ENCODE assay signal across 8 mouse cellular contexts in the genomic region with DNA sequence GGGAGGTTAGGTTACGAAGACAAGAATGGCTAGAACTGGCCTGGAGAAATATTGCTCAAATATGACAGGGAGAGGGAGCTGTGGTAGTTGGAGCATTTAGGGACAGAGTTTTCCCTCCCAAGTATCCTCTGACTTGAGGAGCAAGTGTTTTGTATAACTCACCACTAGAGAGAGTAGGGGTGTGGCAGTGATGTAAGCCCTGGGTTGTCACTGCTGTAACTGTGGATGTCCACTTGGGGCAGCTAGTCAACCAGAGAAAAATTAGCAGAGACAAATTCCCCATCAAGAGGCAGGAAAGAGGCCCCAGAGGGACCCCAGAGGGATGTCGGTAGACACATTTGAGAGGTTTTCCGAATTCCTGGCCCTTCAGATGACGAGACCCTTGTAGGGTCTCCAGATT. TPM values are rescaled to one million over a fixed set of nuclear protein-coding genes. Genes with fewer than 3 reads are reported as not detected.
DNase-seq lines count a peak whose midpoint lies in the region; ATAC-seq and TF ChIP-seq lines count a peak whose summit lies in the region.
"Had no signal": no experiment of that assay in that cellular context is flagged by ENCODE, and none has a peak within 500 bp of the region (broad histone marks: within the 10 kb centered on the region; RNA-seq: fewer than 3 reads in every experiment).

No protein-coding gene starts in this region.

- in situ Hi-C loops in ES-E14 (cut with MboI; ENCODE audit: low sequenced_read_pairs in 2 of 2, unreplicated experiment in 2 of 2): no loop called here

- no peak overlapping the region for H3K9ac ChIP-seq in ES-E14 (ENCODE audit: insufficient read depth, low read depth, low read length, poor library complexity, severe bottlenecking)
- no peak overlapping the region for H3K9ac ChIP-seq in hindbrain, postnatal 0 days (replicated peaks; ENCODE audit: low read length)
- H3K9ac ChIP-seq: hindbrain, embryonic 15.5 days had no signal

- peaks cover 0 to 5% of the 10 kb centered on the region in 2 experiments; a peak in 2 of 4 replicates for H3K4me1 ChIP-seq in ES-E14 (ENCODE audit: control insufficient read depth in 2 of 2, insufficient read depth in 2 of 2, low read length in 2 of 2, poor library complexity in 1 of 2)
- H3K4me1 ChIP-seq in bone marrow macrophage, adult 2 months (ENCODE audit: control insufficient read depth, insufficient read depth, low read length): peaks cover 6% of the 10 kb centered on the region
- no peaks in the 10 kb centered on the region for H3K4me1 ChIP-seq in hindbrain, postnatal 0 days (ENCODE audit: insufficient read depth, low read length)
- H3K4me1 ChIP-seq in lung, adult 2 months (ENCODE audit: control insufficient read depth, insufficient read depth, low read length): no peaks in the 10 kb centered on the region; the same call in 1 of the 2 replicates
- H3K4me1 ChIP-seq: hindbrain, embryonic 15.5 days had no signal

- H3K36me3 ChIP-seq in ES-E14 (ENCODE audit: control insufficient read depth, insufficient read depth, low read length, poor library complexity, severe bottlenecking): no peaks in the 10 kb centered on the region
- H3K36me3 ChIP-seq in hindbrain, postnatal 0 days (ENCODE audit: insufficient read depth, low read length): no peaks in the 10 kb centered on the region
- H3K36me3 ChIP-seq: hindbrain, embryonic 15.5 days had no signal

- 0 out of 2 replicates have a peak, but pooled peaks have one; percentile 69 for ATAC-seq in hindbrain, postnatal 0 days

- WGBS in hindbrain, postnatal 0 days: 66% methylated on average over 4 of the region's 4 CpGs
- WGBS in lung, adult 2 months: 55% methylated on average over 4 of the region's 4 CpGs

- DNase-seq in layer of hippocampus, adult 2 months (ENCODE audit: low spot score in 2 of 2): peak; percentile 53 to 71
- DNase-seq in layer of hippocampus, postnatal 36 days: no peak
- DNase-seq in ES-E14 (ENCODE audit: low read depth, low spot score): peak; percentile 67
- DNase-seq in hindbrain, postnatal 0 days (ENCODE audit: low spot score): peak; percentile 80
- no peak for DNase-seq in lung, adult 2 months
- no peak for DNase-seq in neural tube, embryonic 10.5 days (ENCODE audit: extremely low spot score, low spot score)

- peak overlapping the region; percentile 24; the same call in 1 of the 2 replicates for H3K27ac ChIP-seq in layer of hippocampus, adult 2 months
- H3K27ac ChIP-seq in ES-E14 (ENCODE audit: insufficient read depth, low read depth, low read length, poor library complexity, severe bottlenecking): no peak overlapping the region
- H3K27ac ChIP-seq in bone marrow macrophage, adult 2 months (ENCODE audit: insufficient read depth, low read depth, low read length): no peak overlapping the region
- no peak overlapping the region for H3K27ac ChIP-seq in hindbrain, postnatal 0 days
- H3K27ac ChIP-seq: hindbrain, embryonic 15.5 days had no signal

- H3K4me2 ChIP-seq in hindbrain, postnatal 0 days (ENCODE audit: low read depth, low read length): no peak overlapping the region
- H3K4me2 ChIP-seq: hindbrain, embryonic 15.5 days had no signal

- H3K4me3 ChIP-seq in layer of hippocampus, adult 2 months: no peak overlapping the region
- no peak overlapping the region for H3K4me3 ChIP-seq in ES-E14 (ENCODE audit: insufficient read depth in 1 of 2, low read depth in 1 of 2, low read length in 2 of 2, poor library complexity in 1 of 2, severe bottlenecking in 1 of 2)
- H3K4me3 ChIP-seq in bone marrow macrophage, adult 2 months (ENCODE audit: insufficient read depth, low read length): no peak overlapping the region
- no peak overlapping the region for H3K4me3 ChIP-seq in hindbrain, postnatal 0 days (ENCODE audit: low read length)
- no peak overlapping the region for H3K4me3 ChIP-seq in lung, adult 2 months (replicated peaks; ENCODE audit: extremely low read depth, low read depth, low read length)
- H3K4me3 ChIP-seq: hindbrain, embryonic 15.5 days had no signal

- H3K27me3 ChIP-seq in hindbrain, postnatal 0 days (ENCODE audit: insufficient read depth, low read length): no peaks in the 10 kb centered on the region
- H3K27me3 ChIP-seq: hindbrain, embryonic 15.5 days had no signal

- TF ChIP-seq POLR2A in bone marrow macrophage, adult 2 months (IDR thresholded peaks at IDR 0.05; ENCODE audit: borderline replicate concordance, low read depth, low read length): no peak
- TF ChIP-seq POLR2A in lung, adult 2 months (IDR thresholded peaks at IDR 0.05; ENCODE audit: borderline replicate concordance, extremely low read depth, low read depth, low read length): no peak

- TF ChIP-seq CTCF in layer of hippocampus, adult 2 months (conservative IDR thresholded peaks at IDR 0.05): peak; percentile 91
- peak; percentile 36 for TF ChIP-seq CTCF in bone marrow macrophage, adult 2 months (IDR thresholded peaks at IDR 0.05; ENCODE audit: low read depth, low read length)
- peak; percentile 80 for TF ChIP-seq CTCF in hindbrain, postnatal 0 days (IDR thresholded peaks at IDR 0.05; ENCODE audit: low read depth)
- TF ChIP-seq CTCF in lung, adult 2 months (IDR thresholded peaks at IDR 0.05; ENCODE audit: insufficient read depth, low read length): peak; percentile 45

- no peaks in the 10 kb centered on the region for H3K9me3 ChIP-seq in ES-E14 (ENCODE audit: control insufficient read depth, insufficient read depth, low read depth, low read length)
- no peaks in the 10 kb centered on the region for H3K9me3 ChIP-seq in hindbrain, postnatal 0 days (ENCODE audit: low read length)
- H3K9me3 ChIP-seq: hindbrain, embryonic 15.5 days had no signal

TF ChIP-seq in ES-E14, 5 proteins besides CTCF, POLR2A, EP300 and RAD21:
- TF ChIP-seq MAFK (IDR thresholded peaks at IDR 0.05; ENCODE audit: insufficient read depth, low read depth, low read length) (no peak), ZC3H11A (IDR thresholded peaks at IDR 0.05; ENCODE audit: borderline replicate concordance, low read depth, low read length) (peak; percentile 66), ZNF384 (IDR thresholded peaks at IDR 0.05; ENCODE audit: low read depth, low read length) (no peak), CHD2 (IDR thresholded peaks at IDR 0.05; ENCODE audit: low read depth, low read length) (no peak), HCFC1 (IDR thresholded peaks at IDR 0.05; ENCODE audit: borderline replicate concordance, insufficient read depth, low read length) (no peak; the same call in 1 of the 2 replicates)

RNA-seq across cellular contexts. Expression of a gene that starts 1.2 kb away (rescaled TPM):
- total RNA-seq in layer of hippocampus, adult 2 months (2021): under 1 TPM; 0.49 to 0.95 TPM
- under 1 TPM; 0.53 to 0.67 TPM for total RNA-seq in layer of hippocampus, postnatal 36 days (2021)
- total RNA-seq in ES-E14 (2012; rRNA removed): 0.54 TPM in 1 of 2 replicates, not detected in the other
- polyA plus RNA-seq in bone marrow macrophage, adult 2 months (2012; ENCODE audit: insufficient read depth, insufficient read length, missing spikeins): 0.40 TPM in 1 of 2 replicates, not detected in the other
- total RNA-seq in hindbrain, postnatal 0 days (2014; rRNA removed): not detected in 2 replicates
- 0.29 TPM in 1 of 2 replicates, not detected in the other for polyA plus RNA-seq in hindbrain, postnatal 0 days (2015; fragmentation: Nextera tagmentation; extraction: Ambion mirVana)
- 1.7 and 32.5 TPM in 2 replicates for polyA plus RNA-seq in lung, adult 2 months (2012; rRNA removed)

RNA-seq across cellular contexts. Expression of a gene that starts 11.2 kb away (rescaled TPM):
- 10 to 100 TPM; 20.2 to 20.6 TPM for total RNA-seq in layer of hippocampus, adult 2 months (2021)
- total RNA-seq in layer of hippocampus, postnatal 36 days (2021): 10 to 100 TPM; 21.1 to 26.4 TPM
- total RNA-seq in ES-E14 (2012; rRNA removed): 5.3 and 8.2 TPM in 2 replicates
- polyA plus RNA-seq in bone marrow macrophage, adult 2 months (2012; ENCODE audit: insufficient read depth, insufficient read length, missing spikeins): 120 and 139 TPM in 2 replicates
- 5.2 and 10.9 TPM in 2 replicates for total RNA-seq in hindbrain, postnatal 0 days (2014; rRNA removed)
- polyA plus RNA-seq in hindbrain, postnatal 0 days (2015; fragmentation: Nextera tagmentation; extraction: Ambion mirVana): 37.9 and 41.4 TPM in 2 replicates
- 81.0 and 103 TPM in 2 replicates for polyA plus RNA-seq in lung, adult 2 months (2012; rRNA removed)

RNA-seq across cellular contexts. Expression of a gene that starts 11.2 kb away (rescaled TPM):
- total RNA-seq in layer of hippocampus, adult 2 months (2021): 10 to 100 TPM; 89.9 to 92.1 TPM
- 10 to 100 TPM; 95.5 to 98.7 TPM for total RNA-seq in layer of hippocampus, postnatal 36 days (2021)
- total RNA-seq in ES-E14 (2012; rRNA removed): 1.7 and 2.3 TPM in 2 replicates
- 228 and 247 TPM in 2 replicates for polyA plus RNA-seq in bone marrow macrophage, adult 2 months (2012; ENCODE audit: insufficient read depth, insufficient read length, missing spikeins)
- 27.7 and 28.1 TPM in 2 replicates for total RNA-seq in hindbrain, postnatal 0 days (2014; rRNA removed)
- polyA plus RNA-seq in hindbrain, postnatal 0 days (2015; fragmentation: Nextera tagmentation; extraction: Ambion mirVana): 88.9 and 93.6 TPM in 2 replicates
- polyA plus RNA-seq in lung, adult 2 months (2012; rRNA removed): 149 and 169 TPM in 2 replicates

RNA-seq across cellular contexts. Expression of a gene that starts 11.6 kb away (rescaled TPM):
- 10 to 100 TPM; 79.0 to 82.8 TPM for total RNA-seq in layer of hippocampus, adult 2 months (2021)
- total RNA-seq in layer of hippocampus, postnatal 36 days (2021): 10 to 100 TPM; 82.5 to 96.2 TPM
- total RNA-seq in ES-E14 (2012; rRNA removed): 3.2 TPM in 2 replicates
- polyA plus RNA-seq in bone marrow macrophage, adult 2 months (2012; ENCODE audit: insufficient read depth, insufficient read length, missing spikeins): 0.50 TPM in 1 of 2 replicates, not detected in the other
- 87.0 and 90.9 TPM in 2 replicates for total RNA-seq in hindbrain, postnatal 0 days (2014; rRNA removed)
- polyA plus RNA-seq in hindbrain, postnatal 0 days (2015; fragmentation: Nextera tagmentation; extraction: Ambion mirVana): 103 and 115 TPM in 2 replicates
- 180 and 274 TPM in 2 replicates for polyA plus RNA-seq in lung, adult 2 months (2012; rRNA removed)

RNA-seq across cellular contexts. Expression of a gene that starts 16.1 kb away (rescaled TPM):
- 100 to 1,000 TPM; 152 to 153 TPM for total RNA-seq in layer of hippocampus, adult 2 months (2021)
- 100 to 1,000 TPM; 145 to 152 TPM for total RNA-seq in layer of hippocampus, postnatal 36 days (2021)
- 84.0 and 110 TPM in 2 replicates for total RNA-seq in ES-E14 (2012; rRNA removed)
- polyA plus RNA-seq in bone marrow macrophage, adult 2 months (2012; ENCODE audit: insufficient read depth, insufficient read length, missing spikeins): 56.9 and 59.9 TPM in 2 replicates
- total RNA-seq in hindbrain, postnatal 0 days (2014; rRNA removed): 210 and 220 TPM in 2 replicates
- 162 and 165 TPM in 2 replicates for polyA plus RNA-seq in hindbrain, postnatal 0 days (2015; fragmentation: Nextera tagmentation; extraction: Ambion mirVana)
- 38.6 and 48.4 TPM in 2 replicates for polyA plus RNA-seq in lung, adult 2 months (2012; rRNA removed)

Comparison
In these comparisons a context has a peak if more than half of its experiments do, and no peak if none do; other contexts are left out.
1. DNase-seq: peak in layer of hippocampus, adult 2 months (2 of 2), ES-E14 (single experiment) and hindbrain, postnatal 0 days (single experiment); none in layer of hippocampus, postnatal 36 days (0 of 2), lung, adult 2 months (single experiment) and neural tube, embryonic 10.5 days (single experiment).
2. CTCF ChIP-seq: peak in every context shown above with its lines; median percentile 91 in layer of hippocampus, adult 2 months; 80 in hindbrain, postnatal 0 days; 45 in lung, adult 2 months; 36 in bone marrow macrophage, adult 2 months.